Mouse (Mus musculus): ENCODE data around the gene Cyp4f13. TPM values are rescaled to one million over a fixed set of nuclear protein-coding genes. Genes with fewer than 3 reads are reported as not detected.

Cyp4f13 gene
- polyA plus RNA-seq, 2 experiments, result 3.6 to 4.1 TPM

- Histone ChIP-seq H3K36me3 (replicated peaks; ENCODE audit: control insufficient read depth, insufficient read depth, low read depth) (no peaks in the 10 kb centered on the region), H3K4me3 (ENCODE audit: insufficient read depth in 1 of 2, low read depth in 2 of 2, low read length in 2 of 2) (no peak overlapping the region), H3K27ac (no peak overlapping the region), H3K27me3 (ENCODE audit: control insufficient read depth, insufficient read depth, low read length) (no peaks in the 10 kb centered on the region), H3K9ac (replicated peaks) (no peak overlapping the region), H3K4me2 (ENCODE audit: low read depth) (no peak overlapping the region), H3K9me3 (ENCODE audit: control insufficient read depth, low read length) (no peaks in the 10 kb centered on the region), H3K4me1 (replicated peaks; ENCODE audit: control insufficient read depth in 2 of 2, insufficient read depth in 2 of 2, low read length in 1 of 2) (no peaks in the 10 kb centered on the region)
- TF ChIP-seq EP300 (IDR thresholded peaks at IDR 0.05; ENCODE audit: low read depth) (no peak), CTCF (IDR thresholded peaks at IDR 0.05; ENCODE audit: low read depth) (no peak)
- ATAC-seq (ENCODE audit: insufficient read depth) (no peak), DNase-seq (ENCODE audit: low read depth in 3 of 3, low spot score in 3 of 3) (no peak)
- 67% methylated on average over 14 of the region's 14 CpGs for WGBS (ENCODE audit: insufficient replicate concordance)
Observed at GRCm38 (mm10) chr17:32880320-32881218, 66.6 kb downstream of the Cyp4f13 start.

- no peak for ATAC-seq (ENCODE audit: insufficient read depth)
- no peak overlapping the region for H3K27ac ChIP-seq
- no peak overlapping the region for H3K4me3 ChIP-seq (ENCODE audit: insufficient read depth in 1 of 2, low read depth in 2 of 2, low read length in 2 of 2)
- H3K36me3 ChIP-seq (replicated peaks; ENCODE audit: control insufficient read depth, insufficient read depth, low read depth), result no peaks in the 10 kb centered on the region
- no peaks in the 10 kb centered on the region for H3K27me3 ChIP-seq (ENCODE audit: control insufficient read depth, insufficient read depth, low read length)
- no peaks in the 10 kb centered on the region for H3K4me1 ChIP-seq (replicated peaks; ENCODE audit: control insufficient read depth in 2 of 2, insufficient read depth in 2 of 2, low read length in 1 of 2)
- DNase-seq (ENCODE audit: low read depth in 3 of 3, low spot score in 3 of 3), result no peak
- 77% methylated on average over 11 of the region's 11 CpGs for whole genome bisulfite sequencing (ENCODE audit: insufficient replicate concordance)
- no peak for TF ChIP-seq CTCF (IDR thresholded peaks at IDR 0.05; ENCODE audit: low read depth)
- TF ChIP-seq EP300 (IDR thresholded peaks at IDR 0.05; ENCODE audit: low read depth), result no peak
- H3K9me3 ChIP-seq (ENCODE audit: control insufficient read depth, low read length), result no peaks in the 10 kb centered on the region
- H3K9ac ChIP-seq (replicated peaks), result no peak overlapping the region
- H3K4me2 ChIP-seq (ENCODE audit: low read depth), result no peak overlapping the region
Observed at GRCm38 (mm10) chr17:32878773-32879172, 68.4 kb downstream of the Cyp4f13 start.

DNA sequence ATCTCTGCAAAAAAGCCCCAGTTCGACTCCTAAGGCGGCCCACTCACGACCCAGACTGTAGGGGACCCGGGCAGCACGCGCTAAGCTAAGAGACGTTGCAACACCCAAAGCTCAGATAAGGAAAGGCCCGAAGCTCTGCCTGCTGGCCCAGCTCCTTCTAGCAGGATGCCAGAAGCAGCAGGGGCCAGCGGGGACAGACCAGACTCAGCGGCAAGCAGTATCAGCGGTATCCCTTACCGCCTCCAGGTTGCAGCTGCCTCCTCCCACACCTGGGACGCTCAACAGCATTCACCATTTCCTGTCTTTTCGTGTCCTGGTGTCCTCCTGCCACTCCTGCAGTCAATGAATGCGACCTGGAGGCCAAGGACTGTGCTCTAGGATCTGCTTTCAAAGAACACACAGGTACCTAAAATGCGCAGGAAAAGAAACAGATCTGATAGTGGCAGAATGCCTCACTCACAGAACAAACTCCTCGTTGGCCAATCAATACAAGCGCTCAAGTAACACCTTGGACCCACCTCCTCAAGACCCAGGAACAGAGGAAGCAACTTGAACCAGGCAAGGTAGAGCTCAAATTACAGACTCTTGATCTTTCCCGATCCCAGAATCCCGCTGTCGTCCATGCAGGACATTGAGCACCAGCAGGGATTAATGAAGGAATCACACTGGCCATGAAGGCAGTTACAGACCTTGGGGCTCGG is 69.6 kb downstream of the Cyp4f13 start:
- Histone ChIP-seq H3K27ac (no peak overlapping the region), H3K4me1 (replicated peaks; ENCODE audit: control insufficient read depth in 2 of 2, insufficient read depth in 2 of 2, low read length in 1 of 2) (no peaks in the 10 kb centered on the region), H3K4me3 (ENCODE audit: insufficient read depth in 1 of 2, low read depth in 2 of 2, low read length in 2 of 2) (no peak overlapping the region), H3K9ac (replicated peaks) (no peak overlapping the region), H3K4me2 (ENCODE audit: low read depth) (no peak overlapping the region), H3K27me3 (ENCODE audit: control insufficient read depth, insufficient read depth, low read length) (no peaks in the 10 kb centered on the region), H3K36me3 (replicated peaks; ENCODE audit: control insufficient read depth, insufficient read depth, low read depth) (no peaks in the 10 kb centered on the region), H3K9me3 (ENCODE audit: control insufficient read depth, low read length) (no peaks in the 10 kb centered on the region)
- DNase-seq (ENCODE audit: low read depth in 3 of 3, low spot score in 3 of 3) (no peak), ATAC-seq (ENCODE audit: insufficient read depth) (no peak)
- no peak for TF ChIP-seq CTCF (IDR thresholded peaks at IDR 0.05; ENCODE audit: low read depth)
- TF ChIP-seq EP300 (IDR thresholded peaks at IDR 0.05; ENCODE audit: low read depth), result no peak
- WGBS (ENCODE audit: insufficient replicate concordance), result 7% methylated on average over 22 of the region's 22 CpGs

Other genes starting within 250 kb of the Cyp4f13 start
- 7.4 and 8.0 TPM in 2 replicates for gene Zfp871, start 159.1 kb downstream of the Cyp4f13 start, polyA plus RNA-seq (2012; rRNA removed)
- gene Zfp871, start 159.1 kb downstream of the Cyp4f13 start, polyA plus RNA-seq (2014; fragmentation: Nextera tagmentation; extraction: Ambion mirVana), result 9.4 and 10.6 TPM in 2 replicates
- gene Zfp811, start 137.5 kb downstream of the Cyp4f13 start, polyA plus RNA-seq (2012; rRNA removed), result 0.06 and 0.10 TPM in 2 replicates
- gene Zfp811, start 137.5 kb downstream of the Cyp4f13 start, polyA plus RNA-seq (2014; fragmentation: Nextera tagmentation; extraction: Ambion mirVana), result 0.04 and 0.11 TPM in 2 replicates
- gene Zfp799, start 117.1 kb downstream of the Cyp4f13 start, polyA plus RNA-seq (2012; rRNA removed), result 0.60 and 0.71 TPM in 2 replicates
- 1.0 and 1.5 TPM in 2 replicates for gene Zfp799, start 117.1 kb downstream of the Cyp4f13 start, polyA plus RNA-seq (2014; fragmentation: Nextera tagmentation; extraction: Ambion mirVana)
- gene Zfp870, start 55.8 kb downstream of the Cyp4f13 start, polyA plus RNA-seq (2012; rRNA removed), result 0.55 and 0.79 TPM in 2 replicates
- gene Zfp870, start 55.8 kb downstream of the Cyp4f13 start, polyA plus RNA-seq (2014; fragmentation: Nextera tagmentation; extraction: Ambion mirVana), result 1.5 and 2.8 TPM in 2 replicates
- 0.02 TPM in 1 of 2 replicates, not detected in the other for gene Cyp4f14, start 30.1 kb downstream of the Cyp4f13 start, polyA plus RNA-seq (2012; rRNA removed)
- gene Cyp4f14, start 30.1 kb downstream of the Cyp4f13 start, polyA plus RNA-seq (2014; fragmentation: Nextera tagmentation; extraction: Ambion mirVana), result not detected in 2 replicates
- 1.3 and 2.3 TPM in 2 replicates for gene Zfp472, start 18.4 kb upstream of the Cyp4f13 start, polyA plus RNA-seq (2012; rRNA removed)
- 6.1 and 6.8 TPM in 2 replicates for gene Zfp472, start 18.4 kb upstream of the Cyp4f13 start, polyA plus RNA-seq (2014; fragmentation: Nextera tagmentation; extraction: Ambion mirVana)
- 1.1 and 1.8 TPM in 2 replicates for gene Zfp952, start 45.7 kb upstream of the Cyp4f13 start, polyA plus RNA-seq (2012; rRNA removed)
- gene Zfp952, start 45.7 kb upstream of the Cyp4f13 start, polyA plus RNA-seq (2014; fragmentation: Nextera tagmentation; extraction: Ambion mirVana), result 2.2 and 2.3 TPM in 2 replicates
- gene Zfp763, start 86.0 kb upstream of the Cyp4f13 start, polyA plus RNA-seq (2012; rRNA removed), result 0.61 and 1.1 TPM in 2 replicates
- gene Zfp763, start 86.0 kb upstream of the Cyp4f13 start, polyA plus RNA-seq (2014; fragmentation: Nextera tagmentation; extraction: Ambion mirVana), result 1.8 and 2.0 TPM in 2 replicates
- gene 4921501E09Rik, start 120.7 kb upstream of the Cyp4f13 start, polyA plus RNA-seq (2012; rRNA removed), result not detected in 2 replicates
- gene 4921501E09Rik, start 120.7 kb upstream of the Cyp4f13 start, polyA plus RNA-seq (2014; fragmentation: Nextera tagmentation; extraction: Ambion mirVana), result not detected in 2 replicates
- 0.56 and 0.61 TPM in 2 replicates for gene Zfp563, start 141.9 kb upstream of the Cyp4f13 start, polyA plus RNA-seq (2012; rRNA removed)
- gene Zfp563, start 141.9 kb upstream of the Cyp4f13 start, polyA plus RNA-seq (2014; fragmentation: Nextera tagmentation; extraction: Ambion mirVana), result 1.1 and 1.2 TPM in 2 replicates
- not detected in 2 replicates for gene Morc2b, start 192.3 kb upstream of the Cyp4f13 start, polyA plus RNA-seq (2012; rRNA removed)
- not detected in 2 replicates for gene Morc2b, start 192.3 kb upstream of the Cyp4f13 start, polyA plus RNA-seq (2014; fragmentation: Nextera tagmentation; extraction: Ambion mirVana)
- not detected in 2 replicates for gene Olfr55, start 221.0 kb upstream of the Cyp4f13 start, polyA plus RNA-seq (2012; rRNA removed)
- gene Olfr55, start 221.0 kb upstream of the Cyp4f13 start, polyA plus RNA-seq (2014; fragmentation: Nextera tagmentation; extraction: Ambion mirVana), result not detected in 2 replicates
- not detected in 2 replicates for gene Olfr239, start 243.9 kb upstream of the Cyp4f13 start, polyA plus RNA-seq (2012; rRNA removed)
- gene Olfr239, start 243.9 kb upstream of the Cyp4f13 start, polyA plus RNA-seq (2014; fragmentation: Nextera tagmentation; extraction: Ambion mirVana), result not detected in 2 replicates

All from liver, embryonic 14.5 days (tissue).